Mouse (Mus musculus): Measurements from ENCODE around the gene Vmn1r149. TPM values are rescaled to one million over a fixed set of nuclear protein-coding genes. Genes with fewer than 3 reads are reported as not detected.

Gene Vmn1r149
- not detected for polyA plus RNA-seq (2014; fragmentation: Illumina TruSeq; extraction: RNeasy Lipid Tissue Mini Kit (QIAGEN cat#74804); ENCODE audit: low replicate concordance)

DNA sequence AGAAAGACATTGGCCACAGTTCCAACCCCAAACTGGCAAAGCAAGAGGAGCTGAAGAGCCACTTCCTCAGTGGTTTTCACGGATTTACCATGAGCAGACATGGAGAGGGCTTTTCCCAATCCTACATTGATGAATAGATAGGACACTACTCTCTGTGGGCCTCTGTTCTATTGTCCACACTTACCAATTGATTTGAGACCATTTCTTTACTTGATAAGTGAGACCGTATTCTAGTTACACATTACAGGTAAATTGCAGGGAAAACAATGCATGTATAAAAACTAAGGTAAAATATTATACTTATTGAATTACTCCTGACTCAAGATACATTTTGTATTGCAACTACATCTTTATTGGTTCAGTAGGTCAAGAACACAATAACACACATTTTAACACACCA, at the start of gene Vmn1r149:
Vmn1r149 (minus strand) TSS at position 101 of the 400 bp plus-strand sequence.

GRCm38 (mm10) chr7:22463975-22464374, 25.9 kb upstream of the Vmn1r149 start, which contains the start of gene Gm10665:
Gene Gm10665 (minus strand): TSS chr7:22464075.

DNA sequence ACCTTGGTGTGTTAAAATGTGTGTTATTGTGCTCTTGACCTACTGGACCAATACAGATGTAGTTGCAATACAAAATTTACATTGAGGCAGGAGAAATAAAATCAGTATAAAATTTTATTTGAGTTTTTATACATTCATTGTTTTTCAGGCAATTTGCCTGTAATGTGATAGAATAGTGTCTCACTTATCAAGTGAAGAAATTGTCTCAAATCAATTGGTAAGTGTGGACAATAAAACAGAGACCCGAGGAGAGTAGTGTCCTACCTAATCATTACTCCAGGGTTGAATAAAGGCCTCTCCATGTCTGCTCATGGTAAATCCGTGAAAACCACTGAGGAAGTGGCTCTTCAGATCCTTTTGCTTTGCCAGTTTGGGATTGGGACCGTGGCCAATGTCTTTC, 24.7 kb downstream of the Vmn1r149 start, which contains the start of gene Vmn1r148:
Vmn1r148 (plus strand) TSS at position 301 of the 400 bp plus-strand sequence.

Other genes starting within 250 kb of the Vmn1r149 start
- gene Vmn1r143, start 248.9 kb downstream of the Vmn1r149 start, polyA plus RNA-seq (2014; fragmentation: Illumina TruSeq; extraction: RNeasy Lipid Tissue Mini Kit (QIAGEN cat#74804); ENCODE audit: low replicate concordance) = not detected
- not detected for gene Gm8653, start 237.0 kb downstream of the Vmn1r149 start, polyA plus RNA-seq (2014; fragmentation: Illumina TruSeq; extraction: RNeasy Lipid Tissue Mini Kit (QIAGEN cat#74804); ENCODE audit: low replicate concordance)
- gene Gm8453, start 208.7 kb downstream of the Vmn1r149 start, polyA plus RNA-seq (2014; fragmentation: Illumina TruSeq; extraction: RNeasy Lipid Tissue Mini Kit (QIAGEN cat#74804); ENCODE audit: low replicate concordance) = not detected
- gene Gm4187, start 108.5 kb downstream of the Vmn1r149 start, polyA plus RNA-seq (2014; fragmentation: Illumina TruSeq; extraction: RNeasy Lipid Tissue Mini Kit (QIAGEN cat#74804); ENCODE audit: low replicate concordance) = not detected
- gene Gm8660, start 67.2 kb downstream of the Vmn1r149 start, polyA plus RNA-seq (2014; fragmentation: Illumina TruSeq; extraction: RNeasy Lipid Tissue Mini Kit (QIAGEN cat#74804); ENCODE audit: low replicate concordance) = not detected
- gene Vmn1r148, start 24.6 kb downstream of the Vmn1r149 start, polyA plus RNA-seq (2014; fragmentation: Illumina TruSeq; extraction: RNeasy Lipid Tissue Mini Kit (QIAGEN cat#74804); ENCODE audit: low replicate concordance) = not detected
- gene Gm10665, start 25.8 kb upstream of the Vmn1r149 start, polyA plus RNA-seq (2014; fragmentation: Illumina TruSeq; extraction: RNeasy Lipid Tissue Mini Kit (QIAGEN cat#74804); ENCODE audit: low replicate concordance) = not detected
- gene Vmn1r151, start 61.4 kb upstream of the Vmn1r149 start, polyA plus RNA-seq (2014; fragmentation: Illumina TruSeq; extraction: RNeasy Lipid Tissue Mini Kit (QIAGEN cat#74804); ENCODE audit: low replicate concordance) = not detected
- not detected for gene Vmn1r152, start 84.7 kb upstream of the Vmn1r149 start, polyA plus RNA-seq (2014; fragmentation: Illumina TruSeq; extraction: RNeasy Lipid Tissue Mini Kit (QIAGEN cat#74804); ENCODE audit: low replicate concordance)
- gene Gm8677, start 96.7 kb upstream of the Vmn1r149 start, polyA plus RNA-seq (2014; fragmentation: Illumina TruSeq; extraction: RNeasy Lipid Tissue Mini Kit (QIAGEN cat#74804); ENCODE audit: low replicate concordance) = not detected
- gene Gm4201, start 127.1 kb upstream of the Vmn1r149 start, polyA plus RNA-seq (2014; fragmentation: Illumina TruSeq; extraction: RNeasy Lipid Tissue Mini Kit (QIAGEN cat#74804); ENCODE audit: low replicate concordance) = not detected
- not detected for gene Gm4565, start 149.9 kb upstream of the Vmn1r149 start, polyA plus RNA-seq (2014; fragmentation: Illumina TruSeq; extraction: RNeasy Lipid Tissue Mini Kit (QIAGEN cat#74804); ENCODE audit: low replicate concordance)
- not detected for gene Vmn1r155, start 219.8 kb upstream of the Vmn1r149 start, polyA plus RNA-seq (2014; fragmentation: Illumina TruSeq; extraction: RNeasy Lipid Tissue Mini Kit (QIAGEN cat#74804); ENCODE audit: low replicate concordance)